Mouse (Mus musculus) stomach, postnatal 0 days (tissue): ENCODE measurements at regions not wholly inside any gene's neighbourhood (a gene's known extent, or its start where the extent isn't known, plus 50 kb on each side); places are given as distances from the start of the nearest gene placed in this dataset.

ENCODE experiments used
- ATAC-seq: fragments of 200-750 bp; cut with Nextera tagmentation; 2 replicates; pipeline ENCODE4 v1.8.0; 2017; ENCODE audit not compliant: low FRiP score, low TSS enrichment
- DNase-seq: peaks from one replicate; pipeline ENCODE4 v3.0.0-alpha.2; 2016; ENCODE audit warnings: low spot score
- H3K27ac ChIP-seq: fragments of 300-500 bp; sonication (generic); replicated peaks from 2 replicates; pipeline ENCODE4 v1.5.1; 2014; ENCODE audit warnings: mild to moderate bottlenecking, control low read depth
- H3K27me3 ChIP-seq: fragments of 300-500 bp; sonication (generic); 2 replicates; pipeline ENCODE4 v1.6.1; 2014; ENCODE audit warnings: low read length; ENCODE audit not compliant: control insufficient read depth, insufficient read depth
- H3K36me3 ChIP-seq: fragments of 300-500 bp; sonication (generic); 2 replicates; pipeline ENCODE4 v1.6.1; 2014; ENCODE audit warnings: low read length, mixed read lengths; ENCODE audit not compliant: control insufficient read depth, insufficient read depth
- H3K4me1 ChIP-seq: fragments of 300-500 bp; sonication (generic); replicated peaks from 2 replicates; pipeline ENCODE4 v1.6.1; 2014; ENCODE audit warnings: antibody characterized with exemption; ENCODE audit not compliant: control insufficient read depth, insufficient read depth
- H3K4me2 ChIP-seq: fragments of 300-500 bp; sonication (generic); replicated peaks from 2 replicates; pipeline ENCODE4 v1.6.1; 2014; ENCODE audit warnings: low read depth, mild to moderate bottlenecking, control low read depth, moderate library complexity
- H3K4me3 ChIP-seq: fragments of 300-500 bp; sonication (generic); 2 replicates; pipeline ENCODE4 v1.5.1; 2014; ENCODE audit warnings: low read depth, low read length, control low read depth
- H3K9ac ChIP-seq: fragments of 300-500 bp; sonication (generic); 2 replicates; pipeline ENCODE4 v1.6.1; 2014; ENCODE audit warnings: mild to moderate bottlenecking, low read length, control low read depth, mixed read lengths
- H3K9me3 ChIP-seq: fragments of 300-500 bp; sonication (generic); 2 replicates; pipeline ENCODE4 v1.6.1; 2016; ENCODE audit warnings: low read length; ENCODE audit not compliant: control insufficient read depth
- CTCF ChIP-seq: IDR thresholded peaks from 2 replicates; pipeline ENCODE4 v1.5.1; 2016; ENCODE audit warnings: antibody characterized with exemption, low read depth, mild to moderate bottlenecking, moderate library complexity
- EP300 ChIP-seq: optimal IDR thresholded peaks from 2 replicates; pipeline ENCODE3; 2016; ENCODE audit warnings: antibody characterized with exemption
- WGBS: fragments of 180-500 bp; shearing (Covaris S2); extraction: QIAGEN DNeasy Blood & Tissue Kit; methylation state at CpG from one replicate; pipeline ENCODE4 v1.1.7; 2014; 5-methylcytosine and 5-hydroxymethylcytosine counted together

GRCm38 (mm10) chr12:10482294-10483010, 91.9 kb downstream of the Rdh14 start:
- H3K4me1 ChIP-seq, result no peaks in the 10 kb centered on the region
- H3K9ac ChIP-seq, result no peak overlapping the region
- H3K4me2 ChIP-seq, result no peak overlapping the region
- TF ChIP-seq EP300, result no peak
- no peak for TF ChIP-seq CTCF
- no peak overlapping the region for H3K4me3 ChIP-seq
- no peak for ATAC-seq
- H3K9me3 ChIP-seq, result no peaks in the 10 kb centered on the region
- H3K27ac ChIP-seq, result no peak overlapping the region
- no peaks in the 10 kb centered on the region for H3K36me3 ChIP-seq
- DNase-seq, result no peak
- 67% methylated on average over 4 of the region's 4 CpGs for WGBS
- H3K27me3 ChIP-seq, result no peaks in the 10 kb centered on the region

- TF ChIP-seq EP300 (no peak), CTCF (no peak)
- ATAC-seq, result no peak
- no peak for DNase-seq
- no peak overlapping the region for H3K4me3 ChIP-seq
- no peaks in the 10 kb centered on the region for H3K4me1 ChIP-seq
- H3K27ac ChIP-seq, result no peak overlapping the region
- no peak overlapping the region for H3K9ac ChIP-seq
- H3K4me2 ChIP-seq, result no peak overlapping the region
- no peaks in the 10 kb centered on the region for H3K36me3 ChIP-seq
- H3K9me3 ChIP-seq, result no peaks in the 10 kb centered on the region
- no peaks in the 10 kb centered on the region for H3K27me3 ChIP-seq
Measured at GRCm38 (mm10) chr12:10506721-10507120, 116.1 kb downstream of the Rdh14 start.

DNA sequence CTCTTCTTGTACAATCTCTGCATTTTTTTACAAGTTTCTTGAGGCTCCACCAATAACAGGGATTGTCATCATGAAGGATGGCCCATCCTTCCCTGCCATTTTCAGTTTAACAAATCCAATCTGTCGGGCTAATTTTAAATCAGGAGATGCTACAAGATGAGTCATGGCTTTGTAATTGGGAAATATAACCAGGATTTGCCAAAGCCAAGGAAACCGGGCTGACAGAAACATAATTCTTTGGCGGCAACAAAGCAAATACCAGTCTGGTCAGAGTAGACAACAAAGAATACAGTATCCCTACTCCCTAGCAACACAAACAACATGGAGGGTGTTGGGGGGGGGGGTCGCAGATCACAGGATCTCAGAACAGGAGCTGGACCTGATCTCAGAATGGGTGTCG, 123.0 kb downstream of the Rdh14 start:
- Histone ChIP-seq H3K4me1 (no peaks in the 10 kb centered on the region), H3K36me3 (no peaks in the 10 kb centered on the region), H3K9ac (no peak overlapping the region), H3K4me2 (no peak overlapping the region; the same call in 1 of the 2 replicates), H3K4me3 (no peak overlapping the region), H3K27me3 (no peaks in the 10 kb centered on the region), H3K27ac (no peak overlapping the region), H3K9me3 (no peaks in the 10 kb centered on the region)
- TF ChIP-seq EP300 (no peak), CTCF (no peak)
- DNase-seq (no peak), ATAC-seq (no peak)
- WGBS, result 51% methylated on average over 5 of the region's 5 CpGs

- H3K9me3 ChIP-seq, result no peaks in the 10 kb centered on the region
- H3K9ac ChIP-seq, result no peak overlapping the region
- no peaks in the 10 kb centered on the region for H3K27me3 ChIP-seq
- no peak for ATAC-seq
- no peaks in the 10 kb centered on the region for H3K4me1 ChIP-seq
- DNase-seq, result no peak
- 42% methylated on average over 8 of the region's 8 CpGs for WGBS
- H3K4me2 ChIP-seq, result no peak overlapping the region
- H3K4me3 ChIP-seq, result no peak overlapping the region
- TF ChIP-seq EP300 (no peak), CTCF (no peak)
- no peak overlapping the region for H3K27ac ChIP-seq
- no peaks in the 10 kb centered on the region for H3K36me3 ChIP-seq
Measured at GRCm38 (mm10) chr12:10514278-10514677, 123.7 kb downstream of the Rdh14 start.

GRCm38 (mm10) chr12:10524509-10525286, 134.1 kb downstream of the Rdh14 start:
- Histone ChIP-seq H3K4me1 (no peaks in the 10 kb centered on the region), H3K9me3 (no peaks in the 10 kb centered on the region), H3K9ac (no peak overlapping the region), H3K27me3 (no peaks in the 10 kb centered on the region), H3K36me3 (no peaks in the 10 kb centered on the region), H3K4me3 (no peak overlapping the region), H3K27ac (no peak overlapping the region), H3K4me2 (no peak overlapping the region)
- no peak for ATAC-seq
- no peak for DNase-seq
- no peak for TF ChIP-seq EP300
- TF ChIP-seq CTCF, result no peak
- WGBS, result 40% methylated on average over 7 of the region's 7 CpGs

DNA sequence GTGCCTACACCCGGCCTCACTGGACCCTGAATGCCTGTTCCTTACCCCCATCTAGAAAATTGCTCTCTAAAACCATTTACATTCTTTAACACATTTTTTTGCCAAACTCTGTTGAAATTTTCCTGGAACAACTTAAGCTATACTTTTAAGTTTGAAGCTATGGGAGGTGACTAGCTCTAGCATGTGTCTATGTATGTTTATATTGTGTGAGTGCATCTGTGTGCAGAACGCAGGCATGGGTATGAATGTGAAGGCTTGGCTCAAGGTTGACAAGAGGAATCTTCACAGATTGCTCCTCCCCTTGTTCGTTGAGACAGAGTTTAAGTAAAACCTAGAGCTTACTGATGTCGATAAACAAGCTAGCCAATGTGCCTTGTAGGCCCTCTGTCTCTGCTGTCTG, 135.4 kb downstream of the Rdh14 start:
- Histone ChIP-seq H3K4me2 (no peak overlapping the region), H3K4me3 (no peak overlapping the region), H3K36me3 (no peaks in the 10 kb centered on the region), H3K4me1 (no peaks in the 10 kb centered on the region), H3K27me3 (no peaks in the 10 kb centered on the region), H3K9ac (no peak overlapping the region), H3K27ac (no peak overlapping the region), H3K9me3 (no peaks in the 10 kb centered on the region)
- 53% methylated on average over 4 of the region's 4 CpGs for WGBS
- no peak for ATAC-seq
- TF ChIP-seq CTCF (no peak), EP300 (no peak)
- no peak for DNase-seq
